Comparison of ENCODE assay signal across 8 mouse cellular contexts in genomic region chr19:18670608-18671007, GRCm38 (mm10). TPM values are rescaled to one million over a fixed set of nuclear protein-coding genes. Genes with fewer than 3 reads are reported as not detected.
DNase-seq lines count a peak whose midpoint lies in the region; ATAC-seq and TF ChIP-seq lines count a peak whose summit lies in the region.

TSS of gene Carnmt1 (plus strand) at chr19:18670764.

- H3K36me3 ChIP-seq in hindbrain, embryonic 13.5 days, result no peaks in the 10 kb centered on the region

- H3K27me3 ChIP-seq in Patski, result no peaks in the 10 kb centered on the region
- no peaks in the 10 kb centered on the region for H3K27me3 ChIP-seq in hindbrain, embryonic 13.5 days

- in situ Hi-C loops in Patski (cut with MboI; ENCODE audit: low pct_unique_long_range_greater_than_20kb), result no loop called here

- H3K4me2 ChIP-seq in hindbrain, embryonic 13.5 days, result peak within 1 kb of the TSS; percentile 82

- peaks cover 22% of the 10 kb centered on the region for H3K4me1 ChIP-seq in hindbrain, embryonic 13.5 days (replicated peaks)

- H3K9ac ChIP-seq in hindbrain, embryonic 13.5 days, result peak within 1 kb of the TSS; percentile 87

- DNase-seq in Patski (ENCODE audit: low read depth, low spot score), result peak; percentile 88
- peak; percentile 99 for DNase-seq in cerebellum, postnatal 14 days
- peak; percentile 96 to 97 for DNase-seq in frontal cortex, postnatal 14 days (ENCODE audit: low spot score in 2 of 2)
- DNase-seq in layer of hippocampus, postnatal 25 days (ENCODE audit: extremely low spot score in 1 of 2, low spot score in 1 of 2), result peak; percentile 88 to 89
- DNase-seq in lung, postnatal 25 days (ENCODE audit: low spot score), result peak; percentile 99
- DNase-seq in retina, embryonic 14.5 days (ENCODE audit: low spot score), result peak; percentile 99
- DNase-seq in thymus, postnatal 4 days, result peak; percentile 99

- CTCF ChIA-PET in Patski (lab: Charles Lee), result interaction anchor here (0.9 to 1.3 kb wide), 2 partner anchors 11 to 18 kb away, joined by 3 read pairs; no protein-coding TSS in a partner anchor

- peak; percentile 96 for ATAC-seq in Patski
- peak; percentile 99 for ATAC-seq in hindbrain, embryonic 13.5 days (ENCODE audit: low FRiP score)

- H3K27ac ChIP-seq in hindbrain, embryonic 13.5 days, result peak within 1 kb of the TSS; percentile 82

- H3K4me3 ChIP-seq in hindbrain, embryonic 13.5 days, result peak within 1 kb of the TSS; percentile 79

- POLR2A ChIA-PET in Patski (lab: Charles Lee), result interaction anchor here (1.0 to 1.1 kb wide), 2 partner anchors 9 to 12 kb away, joined by 3 to 4 read pairs; no protein-coding TSS in a partner anchor

- no peak for TF ChIP-seq CTCF in Patski (IDR thresholded peaks at IDR 0.05)

- WGBS in hindbrain, embryonic 13.5 days, result under 1% methylated on average over 43 of the region's 58 CpGs

- H3K9me3 ChIP-seq in hindbrain, embryonic 13.5 days, result no peaks in the 10 kb centered on the region

RNA-seq across cellular contexts. Expression of gene Carnmt1, which starts in this region (rescaled TPM):
- polyA plus RNA-seq in Patski (2021), result 17.5 TPM
- 15.2 and 15.8 TPM in 2 replicates for polyA plus RNA-seq in hindbrain, embryonic 13.5 days (2015; fragmentation: Nextera tagmentation; extraction: Ambion mirVana)
- 10 to 100 TPM; 10.8 to 15.0 TPM for total RNA-seq in layer of hippocampus, postnatal 25 days (2021)

Comparison
In these comparisons a context has a peak if more than half of its experiments do, and no peak if none do; other contexts are left out.
1. Peak in every context shown above with its lines: DNase-seq, ATAC-seq, H3K4me3 ChIP-seq and H3K27ac ChIP-seq.